Mouse (Mus musculus): ENCODE results near the gene Wasf2.
A peak's percentile ranks its signal among the peaks of the same experiment; 100 is the strongest.

Wasf2 gene

GRCm38 (mm10) chr4:133235415-133235814 lies 105.1 kb downstream of the Wasf2 start:
- DNase-seq (ENCODE audit: low spot score), result no peak

GRCm38 (mm10) chr4:133237911-133238310 lies 107.6 kb downstream of the Wasf2 start:
- no peak for DNase-seq (ENCODE audit: low spot score)

GRCm38 (mm10) chr4:133240490-133240921 lies 110.2 kb downstream of the Wasf2 start, which contains the start of gene Map3k6:
TSS of gene Map3k6 (plus strand) at chr4:133240818.
- DNase-seq (ENCODE audit: low spot score), result peak; percentile 59

GRCm38 (mm10) chr4:133240934-133241908 lies 110.9 kb downstream of the Wasf2 start:
- DNase-seq (ENCODE audit: low spot score), result peak; percentile 80

GRCm38 (mm10) chr4:133241910-133242309 lies 111.6 kb downstream of the Wasf2 start:
- no peak for DNase-seq (ENCODE audit: low spot score)

DNA sequence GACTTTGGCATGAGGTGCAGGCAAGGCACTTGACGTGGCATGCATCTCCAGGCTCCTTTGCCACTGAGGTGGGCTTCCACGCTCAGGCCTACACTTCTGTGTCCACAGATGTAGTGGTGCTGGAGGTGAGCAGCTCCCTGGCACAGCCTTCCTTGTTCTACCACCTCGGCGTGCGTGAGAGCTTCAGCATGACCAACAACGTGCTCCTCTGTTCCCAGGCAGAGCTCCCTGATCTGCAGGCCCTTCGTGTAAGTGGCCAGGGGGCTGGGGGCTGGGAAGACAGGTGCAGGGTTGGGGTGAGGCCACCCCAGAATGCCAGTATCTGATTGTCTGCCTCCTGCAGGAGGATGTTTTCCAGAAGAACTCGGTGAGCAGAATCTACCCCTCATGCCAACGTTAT lies 112.4 kb downstream of the Wasf2 start:
- DNase-seq (ENCODE audit: low spot score), result no peak

- no peak for DNase-seq (ENCODE audit: low spot score)
Measured at GRCm38 (mm10) chr4:133243538-133243937, 113.2 kb downstream of the Wasf2 start.

- DNase-seq (ENCODE audit: low spot score), result no peak
Measured at GRCm38 (mm10) chr4:133244289-133244688, 114.0 kb downstream of the Wasf2 start.

- no peak for DNase-seq (ENCODE audit: low spot score)
Measured at GRCm38 (mm10) chr4:133247072-133247471, 116.8 kb downstream of the Wasf2 start.

GRCm38 (mm10) chr4:133247806-133248449 lies 117.6 kb downstream of the Wasf2 start:
- DNase-seq (ENCODE audit: low spot score), result peak; percentile 88

Data from c-Kit-positive CD71-positive TER-119-positive erythroid progenitor cells, embryonic 14.5 days (primary cell).